Mouse (Mus musculus): Measurements from ENCODE around the gene Clpb. TPM values are rescaled to one million over a fixed set of nuclear protein-coding genes. Genes with fewer than 3 reads are reported as not detected.

Gene Clpb
- polyA plus RNA-seq, 1 experiment from 2014 or later: 31.9 TPM

DNA sequence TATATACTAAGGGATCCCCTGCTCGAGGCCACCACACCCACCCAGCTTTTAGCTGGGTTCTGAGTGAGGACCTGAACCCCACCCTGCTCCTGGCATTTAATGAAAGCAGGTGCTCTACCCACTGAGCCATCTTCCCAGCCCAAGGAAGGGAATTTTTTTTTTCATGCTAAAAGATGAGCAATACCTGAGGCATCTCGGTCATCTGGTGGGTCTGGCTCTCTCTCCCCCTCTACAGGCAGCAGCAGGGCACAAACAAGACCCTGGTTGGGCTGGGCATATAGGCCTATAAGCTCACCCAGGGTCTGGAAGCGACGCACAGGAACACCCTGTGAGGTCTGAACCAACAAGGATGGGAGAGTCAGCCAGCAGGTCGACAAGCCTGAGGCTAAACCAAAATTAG lies 169.9 kb downstream of the Clpb start:
- no peak for ATAC-seq
- Histone ChIP-seq H3K4me1 (replicated peaks) (peaks cover 46% of the 10 kb centered on the region), H3K36me3 (peaks cover 46% of the 10 kb centered on the region), H3K27ac (peak overlapping the region; percentile 67; the same call in 1 of the 2 replicates), H3K4me3 (replicated peaks) (no peak overlapping the region), H3K27me3 (no peaks in the 10 kb centered on the region), H3K9ac (replicated peaks) (no peak overlapping the region), H3K4me2 (replicated peaks) (no peak overlapping the region), H3K9me3 (no peaks in the 10 kb centered on the region)
- WGBS: 77% methylated on average over 5 of the region's 5 CpGs

DNA sequence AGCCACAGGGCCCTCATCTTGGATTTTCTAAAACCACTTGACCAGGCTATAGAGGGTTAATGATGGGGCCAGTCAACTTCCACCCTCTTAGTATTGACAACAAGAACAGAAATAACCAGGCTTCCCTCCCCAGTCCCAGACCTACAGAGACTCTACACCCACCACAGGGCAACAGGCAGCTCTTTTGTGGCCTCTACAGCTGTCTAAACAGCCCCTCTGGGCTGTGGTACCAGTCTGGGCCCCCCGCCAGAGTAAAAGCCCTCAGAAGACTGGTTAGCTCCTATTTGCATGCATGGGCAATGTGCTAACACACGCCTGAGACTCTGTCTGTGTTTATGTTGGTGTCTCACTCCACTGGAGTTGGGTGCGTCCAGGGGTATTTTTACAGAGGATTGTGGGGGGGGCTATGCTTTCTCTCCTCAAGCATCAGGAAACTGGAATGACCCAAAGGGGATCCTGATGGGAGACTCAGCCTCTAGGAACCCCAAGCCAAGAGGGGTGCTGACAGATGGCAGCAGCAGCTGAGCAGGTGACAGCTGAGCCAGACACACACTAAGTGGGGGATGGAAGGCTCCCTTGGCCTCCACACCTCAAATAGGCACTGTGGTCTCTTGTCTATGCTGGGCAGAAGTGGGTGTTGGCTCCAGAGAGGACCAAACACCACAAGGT lies 170.6 kb downstream of the Clpb start:
- Histone ChIP-seq H3K9me3 (no peaks in the 10 kb centered on the region), H3K4me2 (replicated peaks) (peak overlapping the region; percentile 98), H3K36me3 (peaks cover 39% of the 10 kb centered on the region), H3K4me1 (replicated peaks) (peaks cover 48% of the 10 kb centered on the region), H3K4me3 (replicated peaks) (no peak overlapping the region), H3K27me3 (no peaks in the 10 kb centered on the region), H3K9ac (replicated peaks) (0 out of 2 replicates have a peak overlapping the region, but pooled peaks have one; percentile 6), H3K27ac (peak overlapping the region; percentile 67)
- ATAC-seq: 0 out of 2 replicates have a peak, but pooled peaks have one; percentile 5
- WGBS: 58% methylated on average over 3 of the region's 3 CpGs

DNA sequence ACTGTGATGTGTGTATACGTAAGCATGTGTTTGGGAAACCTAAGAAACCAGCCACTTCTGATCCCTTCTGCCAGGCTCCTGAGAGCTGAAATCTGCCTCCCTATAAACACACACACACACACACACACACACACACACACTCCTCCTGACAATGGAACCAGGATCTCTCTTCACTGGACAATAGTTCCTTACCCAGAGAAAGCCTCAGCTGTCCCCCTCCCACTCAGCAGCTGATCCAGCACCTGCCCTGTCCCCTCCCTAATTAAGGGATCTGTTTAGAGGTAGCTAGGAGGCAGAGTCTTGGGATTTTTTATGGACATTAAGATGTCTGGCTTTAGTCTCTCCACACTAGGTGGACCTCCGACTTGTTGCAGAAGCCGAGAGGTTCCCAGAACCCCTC lies 171.5 kb downstream of the Clpb start:
- Histone ChIP-seq H3K36me3 (peaks cover 31% of the 10 kb centered on the region), H3K4me3 (replicated peaks) (peak overlapping the region; percentile 70; the same call in 1 of the 2 replicates), H3K4me1 (replicated peaks) (peaks cover 48% of the 10 kb centered on the region), H3K27me3 (no peaks in the 10 kb centered on the region), H3K9ac (replicated peaks) (no peak overlapping the region), H3K27ac (peak overlapping the region; percentile 67; the same call in 1 of the 2 replicates), H3K4me2 (replicated peaks) (peak overlapping the region; percentile 98), H3K9me3 (no peaks in the 10 kb centered on the region)
- no peak for ATAC-seq
- WGBS: 51% methylated on average over 3 of the region's 3 CpGs

DNA sequence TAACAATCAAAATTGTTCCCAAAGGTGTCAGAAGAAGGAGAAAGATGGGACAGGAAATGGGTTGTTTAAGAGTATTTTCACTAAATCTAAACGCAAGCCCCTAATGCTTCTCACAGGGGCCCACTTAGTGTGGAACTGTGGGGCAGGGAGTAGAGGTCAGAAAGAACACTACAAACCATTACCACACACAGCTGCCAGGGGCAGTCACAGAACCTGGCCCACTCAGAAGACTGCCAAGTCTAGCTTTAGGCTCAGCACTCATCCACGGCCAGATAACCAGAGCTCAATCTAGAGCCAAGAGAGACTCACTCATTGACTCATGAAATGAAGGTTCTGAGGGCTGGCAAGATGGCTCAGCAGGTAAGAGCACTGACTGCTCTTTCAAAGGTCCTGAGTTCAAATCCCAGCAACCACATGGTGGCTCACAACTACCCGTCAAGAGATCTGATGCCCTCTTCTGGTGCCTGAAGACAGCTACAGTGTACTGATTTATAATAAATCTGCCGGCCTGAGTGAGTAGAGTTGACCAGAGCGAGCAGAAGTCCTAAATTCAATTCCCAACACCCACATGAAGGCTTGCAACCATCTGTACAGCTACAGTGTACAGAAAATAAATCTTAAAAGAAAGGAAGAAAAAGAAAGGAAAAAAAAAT lies 172.2 kb downstream of the Clpb start:
- no peaks in the 10 kb centered on the region for H3K9me3 ChIP-seq
- no peak overlapping the region for H3K27ac ChIP-seq
- H3K4me2 ChIP-seq (replicated peaks): peak overlapping the region; percentile 98
- peak overlapping the region; percentile 87 for H3K9ac ChIP-seq (replicated peaks)
- H3K4me3 ChIP-seq (replicated peaks): peak overlapping the region; percentile 70
- H3K36me3 ChIP-seq: peaks cover 24% of the 10 kb centered on the region
- H3K4me1 ChIP-seq (replicated peaks): peaks cover 48% of the 10 kb centered on the region
- no peaks in the 10 kb centered on the region for H3K27me3 ChIP-seq
- no peak for ATAC-seq
- WGBS: 53% methylated on average over 5 of the region's 5 CpGs

DNA sequence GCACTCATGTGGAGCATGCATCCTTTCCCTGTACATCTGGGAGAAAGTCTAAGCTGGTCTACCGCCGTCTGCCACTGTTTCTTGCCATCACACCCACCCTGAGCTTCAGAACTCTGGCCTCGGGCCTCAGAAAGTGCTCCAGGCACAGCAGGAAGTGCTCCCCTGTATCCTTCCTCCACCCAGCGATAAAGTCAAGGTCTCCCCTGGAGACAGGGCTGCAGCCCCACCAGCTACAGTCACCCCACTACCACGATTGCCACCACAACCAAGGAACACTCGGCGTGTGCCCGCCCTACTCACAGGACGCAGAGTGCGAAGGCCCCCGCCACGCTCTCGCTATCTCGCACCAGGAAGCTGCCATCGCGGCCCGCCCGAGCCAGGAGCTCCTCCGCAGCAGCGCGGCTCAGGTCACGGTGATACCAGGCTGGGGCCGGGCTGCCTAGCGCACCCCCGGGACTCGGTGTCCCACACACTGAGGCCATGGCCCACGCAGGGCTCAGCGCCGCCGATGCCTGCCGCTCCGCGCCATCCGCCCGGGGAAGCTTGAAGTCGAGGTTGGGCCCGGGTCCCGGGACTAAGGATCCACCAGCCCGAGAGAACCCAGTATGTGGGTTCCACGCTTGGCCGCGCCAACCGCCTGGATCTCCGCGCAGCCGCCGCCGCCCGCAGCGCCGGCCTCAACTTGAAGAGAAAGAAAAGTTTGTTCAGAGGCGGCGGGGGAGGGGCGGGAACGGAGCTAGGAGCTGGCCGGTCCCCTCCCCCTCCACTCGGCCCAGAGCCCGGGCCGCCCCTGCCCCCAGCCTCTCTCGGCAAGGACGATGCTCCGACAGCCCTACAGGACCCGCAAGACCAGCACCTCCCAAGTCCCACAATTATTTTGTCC lies 173.1 kb downstream of the Clpb start:
- peak overlapping the region; percentile 98 for H3K4me2 ChIP-seq (replicated peaks)
- peaks cover 48% of the 10 kb centered on the region for H3K4me1 ChIP-seq (replicated peaks)
- H3K9ac ChIP-seq (replicated peaks): peak overlapping the region; percentile 87
- ATAC-seq: peak; percentile 60
- no peaks in the 10 kb centered on the region for H3K9me3 ChIP-seq
- H3K27ac ChIP-seq: peak overlapping the region; percentile 84
- under 1% methylated on average over 63 of the region's 63 CpGs for WGBS
- peak overlapping the region; percentile 70 for H3K4me3 ChIP-seq (replicated peaks)
- H3K27me3 ChIP-seq: no peaks in the 10 kb centered on the region
- H3K36me3 ChIP-seq: peaks cover 15% of the 10 kb centered on the region

DNA sequence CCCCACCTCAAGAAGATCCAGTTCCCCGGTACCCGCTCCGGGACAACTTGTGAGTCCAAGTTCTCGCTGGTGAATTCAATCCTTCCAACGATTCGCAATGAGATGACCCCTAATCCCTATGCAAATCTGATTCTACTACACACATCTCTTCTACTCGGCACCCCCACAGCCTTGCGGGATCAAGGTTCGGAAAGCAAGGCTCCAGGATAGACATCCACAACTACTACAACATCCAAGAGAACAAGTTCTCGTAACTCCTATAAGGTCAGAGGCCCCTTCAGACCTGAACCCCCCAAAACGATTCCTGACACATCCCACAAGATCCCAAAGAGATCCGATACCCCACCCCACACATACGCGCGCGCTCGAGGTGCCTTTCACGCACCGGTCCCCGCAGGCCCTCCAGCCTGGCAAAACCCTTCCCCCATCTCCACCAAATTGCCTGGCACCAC lies 173.7 kb downstream of the Clpb start:
- Histone ChIP-seq H3K4me1 (replicated peaks) (peaks cover 48% of the 10 kb centered on the region), H3K27me3 (no peaks in the 10 kb centered on the region), H3K4me3 (replicated peaks) (peak overlapping the region; percentile 70), H3K9ac (replicated peaks) (peak overlapping the region; percentile 87), H3K4me2 (replicated peaks) (peak overlapping the region; percentile 98), H3K27ac (peak overlapping the region; percentile 84), H3K36me3 (peaks cover 9% of the 10 kb centered on the region; the same call in 1 of the 2 replicates), H3K9me3 (no peaks in the 10 kb centered on the region)
- ATAC-seq: peak; percentile 2; the same call in 1 of the 2 replicates
- WGBS: 1% methylated on average over 20 of the region's 20 CpGs

DNA sequence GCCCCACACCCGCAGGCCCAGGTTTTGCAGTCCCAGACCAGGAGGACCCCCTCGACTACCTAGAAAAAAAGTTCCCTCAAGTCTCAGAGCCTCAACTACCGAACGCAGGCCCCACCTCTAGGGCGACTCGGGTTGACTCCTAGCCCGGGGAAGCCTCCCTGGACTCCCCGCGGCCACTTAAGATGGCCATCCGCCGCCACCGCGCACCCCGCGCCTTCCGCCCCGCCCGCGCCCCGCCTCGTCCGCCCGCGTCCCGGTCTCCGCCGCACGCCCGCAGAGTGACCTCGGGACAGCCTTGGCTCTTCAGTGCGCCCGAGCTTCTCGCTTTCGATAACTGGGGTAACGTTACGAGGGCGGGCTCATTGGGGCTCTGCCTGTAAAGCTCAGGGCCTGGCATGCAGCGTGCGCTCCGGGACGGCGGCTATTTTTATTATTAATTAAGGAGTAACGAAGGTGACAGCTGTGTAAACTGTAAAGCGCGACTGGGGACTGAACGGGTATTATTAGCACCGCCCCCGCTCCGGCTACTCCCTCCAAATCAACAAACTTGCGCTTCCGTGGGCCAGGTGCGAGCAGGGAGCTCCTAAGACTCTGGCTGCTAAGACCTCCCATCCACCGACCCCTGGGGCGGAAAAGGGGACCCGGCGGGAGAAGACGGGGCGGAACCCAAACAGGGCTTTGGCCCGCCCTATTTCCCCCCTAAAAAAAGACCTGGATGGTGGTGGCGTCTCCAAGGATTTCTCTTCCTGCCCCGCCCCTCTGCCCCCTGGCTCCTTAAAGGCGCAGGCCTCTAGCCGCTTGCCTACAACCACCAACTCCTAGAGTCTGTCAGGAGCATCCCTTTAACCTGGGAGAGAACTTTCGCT lies 174.4 kb downstream of the Clpb start, which contains the start of gene Inppl1:
Gene Inppl1, minus strand, starts transcription at position 624 of the 866 bp plus-strand sequence.
- Histone ChIP-seq H3K4me2 (replicated peaks) (peak within 1 kb of the TSS; percentile 98), H3K4me3 (replicated peaks) (peak within 1 kb of the TSS; percentile 70), H3K27ac (peak within 1 kb of the TSS; percentile 84), H3K4me1 (replicated peaks) (peaks cover 48% of the 10 kb centered on the region), H3K27me3 (no peaks in the 10 kb centered on the region), H3K36me3 (0 out of 2 replicates have a peak, but pooled peaks cover 3% of the 10 kb centered on the region), H3K9me3 (no peaks in the 10 kb centered on the region), H3K9ac (replicated peaks) (peak within 1 kb of the TSS; percentile 87)
- under 1% methylated on average over 64 of the region's 64 CpGs for WGBS
- ATAC-seq: peak; percentile 72

DNA sequence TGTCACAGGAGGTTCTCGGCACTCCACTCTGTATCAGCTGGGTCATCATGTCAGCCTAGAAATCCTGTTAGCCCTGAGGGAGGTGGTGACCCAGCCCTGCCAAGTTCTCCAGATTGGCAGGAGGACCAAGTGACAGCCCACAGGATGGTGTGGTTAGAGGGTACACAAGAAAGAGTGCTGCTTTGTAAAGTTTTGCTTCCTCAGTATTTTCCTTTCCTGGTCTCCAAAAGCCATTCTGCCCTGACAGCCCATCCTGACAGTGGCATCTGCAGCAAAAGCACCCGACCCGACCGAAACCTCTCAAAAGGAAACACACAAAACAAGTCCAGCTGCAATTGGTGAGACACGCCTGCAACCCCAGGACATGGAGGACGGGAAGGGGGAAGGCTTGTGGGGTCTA lies 180.8 kb downstream of the Clpb start:
- Histone ChIP-seq H3K27ac (no peak overlapping the region), H3K4me1 (replicated peaks) (no peaks in the 10 kb centered on the region), H3K36me3 (no peaks in the 10 kb centered on the region), H3K27me3 (no peaks in the 10 kb centered on the region), H3K4me3 (replicated peaks) (no peak overlapping the region), H3K4me2 (replicated peaks) (no peak overlapping the region), H3K9ac (replicated peaks) (no peak overlapping the region), H3K9me3 (no peaks in the 10 kb centered on the region)
- 83% methylated on average over 6 of the region's 6 CpGs for WGBS
- ATAC-seq: no peak

Other genes starting within 250 kb of the Clpb start
- 16.6 and 18.9 TPM in 2 replicates for gene Pde2a, start 241.9 kb upstream of the Clpb start, polyA plus RNA-seq (2015; fragmentation: Nextera tagmentation; extraction: Ambion mirVana)
- gene Art2b, start 78.0 kb upstream of the Clpb start, polyA plus RNA-seq (2015; fragmentation: Nextera tagmentation; extraction: Ambion mirVana): not detected in 2 replicates
- gene Phox2a, start 154.7 kb downstream of the Clpb start, polyA plus RNA-seq (2015; fragmentation: Nextera tagmentation; extraction: Ambion mirVana): 0.24 and 0.26 TPM in 2 replicates
- gene Inppl1, start 174.6 kb downstream of the Clpb start, polyA plus RNA-seq (2015; fragmentation: Nextera tagmentation; extraction: Ambion mirVana): 20.3 and 26.3 TPM in 2 replicates
- gene Folr2, start 193.6 kb downstream of the Clpb start, polyA plus RNA-seq (2015; fragmentation: Nextera tagmentation; extraction: Ambion mirVana): 2.2 and 3.8 TPM in 2 replicates
- 79.0 and 92.2 TPM in 2 replicates for gene Anapc15, start 200.1 kb downstream of the Clpb start, polyA plus RNA-seq (2015; fragmentation: Nextera tagmentation; extraction: Ambion mirVana)
- 11.1 and 13.2 TPM in 2 replicates for gene Folr1, start 207.2 kb downstream of the Clpb start, polyA plus RNA-seq (2015; fragmentation: Nextera tagmentation; extraction: Ambion mirVana)
- 146 and 158 TPM in 2 replicates for gene Lamtor1, start 242.3 kb downstream of the Clpb start, polyA plus RNA-seq (2015; fragmentation: Nextera tagmentation; extraction: Ambion mirVana)
- gene Tomt, start 242.7 kb downstream of the Clpb start, polyA plus RNA-seq (2015; fragmentation: Nextera tagmentation; extraction: Ambion mirVana): 0.35 and 0.77 TPM in 2 replicates